Mouse (Mus musculus) CH12.LX (cell line): ENCODE results near the gene Slbp.

Experiments
- BHLHE40 ChIP-seq: IDR thresholded peaks from 2 replicates; pipeline ENCODE4 v1.6.1; 2011; ENCODE audit warnings: mild to moderate bottlenecking, low read depth, low read length, improper control_type of control experiment
- CHD2 ChIP-seq: IDR thresholded peaks from 2 replicates; pipeline ENCODE4 v1.6.1; 2011; ENCODE audit warnings: low read length, improper control_type of control experiment
- CTCF ChIP-seq, 2 experiments: IDR thresholded peaks in 1 of 2; conservative IDR thresholded peaks in 1 of 2; 2 replicates each; pipeline ENCODE4 v1.5.1; 2011 to 2012; ENCODE audit warnings: low read depth in 2 of 2, low read length in 2 of 2, improper control_type of control experiment in 1 of 2, inconsistent platforms in 1 of 2, mild to moderate bottlenecking in 1 of 2, moderate library complexity in 1 of 2
- E2F4 ChIP-seq: IDR thresholded peaks from 2 replicates; pipeline ENCODE4 v1.6.1; 2011; ENCODE audit warnings: low read depth, low read length, improper control_type of control experiment; ENCODE audit not compliant: insufficient replicate concordance
- EP300 ChIP-seq: IDR thresholded peaks from 2 replicates; pipeline ENCODE4 v1.6.1; 2011; ENCODE audit warnings: low read length, improper control_type of control experiment
- GABPA ChIP-seq: IDR thresholded peaks from 2 replicates; pipeline ENCODE4 v1.6.1; 2012; ENCODE audit warnings: low read depth, low read length, improper control_type of control experiment, inconsistent platforms; ENCODE audit not compliant: insufficient replicate concordance
- MXI1 ChIP-seq: IDR thresholded peaks from 2 replicates; pipeline ENCODE4 v1.6.1; 2011; ENCODE audit warnings: mild to moderate bottlenecking, low read depth, low read length, improper control_type of control experiment
- POLR2A ChIP-seq: IDR thresholded peaks from 2 replicates; pipeline ENCODE4 v1.6.1; 2011; ENCODE audit warnings: low read depth, mild to moderate bottlenecking, improper control_type of control experiment, low read length
- USF1 ChIP-seq: IDR thresholded peaks from 2 replicates; pipeline ENCODE4 v1.6.1; 2014; ENCODE audit warnings: low read depth, mild to moderate bottlenecking, inconsistent platforms, low read length, improper control_type of control experiment
- USF2 ChIP-seq: conservative IDR thresholded peaks from 2 replicates; pipeline ENCODE4 v1.6.1; 2011; ENCODE audit warnings: low read depth, low read length, improper control_type of control experiment
- ZNF384 ChIP-seq: IDR thresholded peaks from 2 replicates; pipeline ENCODE4 v1.6.1; 2012; ENCODE audit warnings: low read depth, low read length, improper control_type of control experiment, inconsistent platforms

- TF ChIP-seq E2F4 (no peak), USF1 (no peak), CHD2 (no peak), GABPA (no peak), POLR2A (no peak), CTCF (conservative IDR thresholded peaks at IDR 0.05 in 1 of 2, IDR thresholded peaks at IDR 0.05 in 1 of 2; ENCODE audit: low read depth in 2 of 2, low read length in 2 of 2) (no peak), ZNF384 (no peak), USF2 (no peak), MXI1 (no peak), BHLHE40 (no peak), EP300 (no peak)
These were observed 29.7 kb downstream of the Slbp start for GRCm38 (mm10) chr5:33622671-33623070.
